Mouse (Mus musculus) midbrain, embryonic 13.5 days (tissue): ENCODE data around the gene Olfr659. TPM values are rescaled to one million over a fixed set of nuclear protein-coding genes. Genes with fewer than 3 reads are reported as not detected.
A peak's percentile ranks its signal among the peaks of the same experiment; 100 is the strongest.

Experiments used
- ATAC-seq: fragments of 200-750 bp; cut with Nextera tagmentation; 2 replicates; pipeline ENCODE4 v1.8.0; 2017; ENCODE audit warnings: mild to moderate bottlenecking, moderate TSS enrichment, moderate library complexity
- H3K27ac ChIP-seq: fragments of 300-500 bp; sonication (generic); 2 replicates; pipeline ENCODE4 v1.5.1; 2015; ENCODE audit warnings: inconsistent platforms, mild to moderate bottlenecking, moderate library complexity
- H3K27me3 ChIP-seq: fragments of 300-500 bp; sonication (generic); 2 replicates; pipeline ENCODE4 v1.6.1; 2015; ENCODE audit warnings: mild to moderate bottlenecking, inconsistent platforms
- H3K36me3 ChIP-seq: fragments of 300-500 bp; sonication (generic); 2 replicates; pipeline ENCODE4 v1.6.1; 2015; ENCODE audit warnings: mild to moderate bottlenecking, inconsistent platforms
- H3K4me1 ChIP-seq: fragments of 300-500 bp; sonication (generic); replicated peaks from 2 replicates; pipeline ENCODE4 v1.6.1; 2015; ENCODE audit warnings: inconsistent platforms
- H3K4me2 ChIP-seq: fragments of 300-500 bp; sonication (generic); replicated peaks from 2 replicates; pipeline ENCODE4 v1.6.1; 2015; ENCODE audit warnings: moderate library complexity, mild to moderate bottlenecking, inconsistent platforms
- H3K4me3 ChIP-seq: fragments of 300-500 bp; sonication (generic); replicated peaks from 2 replicates; pipeline ENCODE4 v1.5.1; 2015; ENCODE audit warnings: mild to moderate bottlenecking, inconsistent platforms
- H3K9ac ChIP-seq: fragments of 300-500 bp; sonication (generic); replicated peaks from 2 replicates; pipeline ENCODE4 v1.6.1; 2015; ENCODE audit warnings: mild to moderate bottlenecking, inconsistent platforms
- H3K9me3 ChIP-seq: fragments of 300-500 bp; sonication (generic); 2 replicates; pipeline ENCODE4 v1.6.1; 2016; ENCODE audit warnings: mild to moderate bottlenecking, inconsistent platforms
- WGBS: fragments of 180-500 bp; shearing (Covaris S2); methylation state at CpG from one replicate; pipeline ENCODE4 v1.1.7; 2015; 5-methylcytosine and 5-hydroxymethylcytosine counted together
- polyA plus RNA-seq: library from polyadenylated mRNA; unstranded; fragments of >200 nt; fragmentation: Nextera tagmentation; extraction: Ambion mirVana; gene quantifications from 2 replicates; pipeline ENCODE4 v1.2.1, GENCODE M21; 2015

Olfr659 gene
- not detected in 2 replicates for polyA plus RNA-seq

- no peak for ATAC-seq
- no peaks in the 10 kb centered on the region for H3K36me3 ChIP-seq
- no peak within 1 kb of the TSS for H3K9ac ChIP-seq
- H3K27ac ChIP-seq = no peak within 1 kb of the TSS
- whole genome bisulfite sequencing = 90% methylated on average over 3 of the region's 3 CpGs
- H3K9me3 ChIP-seq = no peaks in the 10 kb centered on the region
- H3K27me3 ChIP-seq = no peaks in the 10 kb centered on the region
- H3K4me3 ChIP-seq = no peak within 1 kb of the TSS
- no peaks in the 10 kb centered on the region for H3K4me1 ChIP-seq
- no peak within 1 kb of the TSS for H3K4me2 ChIP-seq
Measured at GRCm38 (mm10) chr7:104666453-104666852, at the start of gene Olfr659. Olfr659 (plus strand) TSS chr7:104666753.

- no peak within 1 kb of the TSS for H3K4me2 ChIP-seq
- H3K27me3 ChIP-seq = no peaks in the 10 kb centered on the region
- no peaks in the 10 kb centered on the region for H3K4me1 ChIP-seq
- H3K4me3 ChIP-seq = no peak within 1 kb of the TSS
- no peak within 1 kb of the TSS for H3K9ac ChIP-seq
- ATAC-seq = no peak
- H3K27ac ChIP-seq = no peak within 1 kb of the TSS
- no peaks in the 10 kb centered on the region for H3K36me3 ChIP-seq
- no peaks in the 10 kb centered on the region for H3K9me3 ChIP-seq
Measured at GRCm38 (mm10) chr7:104624494-104624893, 42.1 kb upstream of the Olfr659 start, which contains the start of gene Olfr657. Olfr657 (plus strand) TSS chr7:104624794.

- Histone ChIP-seq H3K27me3 (no peaks in the 10 kb centered on the region), H3K27ac (no peak within 1 kb of the TSS), H3K4me3 (peak within 1 kb of the TSS; percentile 34), H3K9ac (no peak within 1 kb of the TSS), H3K4me1 (no peaks in the 10 kb centered on the region), H3K9me3 (no peaks in the 10 kb centered on the region), H3K36me3 (no peaks in the 10 kb centered on the region), H3K4me2 (peak within 1 kb of the TSS; percentile 49)
- WGBS = 19% methylated on average over 22 of the region's 22 CpGs
- ATAC-seq = peak; percentile 96
Measured at GRCm38 (mm10) chr7:104646841-104647482, 19.6 kb upstream of the Olfr659 start, which contains the start of gene Olfr658. Olfr658 (minus strand) TSS chr7:104647305.

- Histone ChIP-seq H3K9me3 (no peaks in the 10 kb centered on the region), H3K4me1 (no peaks in the 10 kb centered on the region), H3K9ac (no peak within 1 kb of the TSS), H3K36me3 (no peaks in the 10 kb centered on the region), H3K27ac (no peak within 1 kb of the TSS), H3K4me3 (no peak within 1 kb of the TSS), H3K4me2 (no peak within 1 kb of the TSS), H3K27me3 (no peaks in the 10 kb centered on the region)
- WGBS = 89% methylated on average over 2 of the region's 2 CpGs
- no peak for ATAC-seq
Measured at GRCm38 (mm10) chr7:104686201-104686600, 19.6 kb downstream of the Olfr659 start, which contains the start of gene Olfr661. Olfr661 (plus strand) TSS chr7:104686501.

Other genes starting within 250 kb of the Olfr659 start
- 0.26 and 0.70 TPM in 2 replicates for gene Trim30a, start 201.6 kb upstream of the Olfr659 start, polyA plus RNA-seq
- 0.05 and 0.27 TPM in 2 replicates for gene Trim30d, start 158.9 kb upstream of the Olfr659 start, polyA plus RNA-seq
- not detected in 2 replicates for gene Olfr651, start 116.6 kb upstream of the Olfr659 start, polyA plus RNA-seq
- not detected in 2 replicates for gene Olfr652, start 105.9 kb upstream of the Olfr659 start, polyA plus RNA-seq
- not detected in 2 replicates for gene Olfr653, start 89.4 kb upstream of the Olfr659 start, polyA plus RNA-seq
- gene Olfr654, start 79.7 kb upstream of the Olfr659 start, polyA plus RNA-seq = not detected in 2 replicates
- not detected in 2 replicates for gene Olfr655, start 65.0 kb upstream of the Olfr659 start, polyA plus RNA-seq
- gene Olfr656, start 52.8 kb upstream of the Olfr659 start, polyA plus RNA-seq = not detected in 2 replicates
- not detected in 2 replicates for gene Olfr657, start 42.0 kb upstream of the Olfr659 start, polyA plus RNA-seq
- gene Olfr658, start 19.4 kb upstream of the Olfr659 start, polyA plus RNA-seq = 0.06 and 0.11 TPM in 2 replicates
- not detected in 2 replicates for gene Olfr661, start 19.7 kb downstream of the Olfr659 start, polyA plus RNA-seq
- gene Usp17le, start 110.7 kb downstream of the Olfr659 start, polyA plus RNA-seq = not detected in 2 replicates
- not detected in 2 replicates for gene Usp17lb, start 175.8 kb downstream of the Olfr659 start, polyA plus RNA-seq
- not detected in 2 replicates for gene Usp17la, start 190.3 kb downstream of the Olfr659 start, polyA plus RNA-seq
- gene Olfr665, start 211.3 kb downstream of the Olfr659 start, polyA plus RNA-seq = not detected in 2 replicates
- gene Olfr666, start 229.2 kb downstream of the Olfr659 start, polyA plus RNA-seq = not detected in 2 replicates